Mouse (Mus musculus) forebrain, embryonic 14.5 days (tissue): ENCODE measurements at regions not wholly inside any gene's neighbourhood (a gene's known extent, or its start where the extent isn't known, plus 50 kb on each side); places are given as distances from the start of the nearest gene placed in this dataset.

ENCODE experiments used
- ATAC-seq: fragments of 200-750 bp; cut with Nextera tagmentation; 2 replicates; pipeline ENCODE4 v1.8.0; 2017; ENCODE audit warnings: mild to moderate bottlenecking, moderate library complexity
- DNase-seq: peaks from one replicate; pipeline ENCODE4 v3.0.0-alpha.2; 2015; ENCODE audit warnings: low spot score
- H3K27ac ChIP-seq: fragments of 300-500 bp; sonication (generic); 2 replicates; pipeline ENCODE4 v1.5.1; 2014; ENCODE audit warnings: low read depth, mild to moderate bottlenecking, control low read depth, low read length, moderate library complexity
- H3K27me3 ChIP-seq: fragments of 300-500 bp; sonication (generic); replicated peaks from 2 replicates; pipeline ENCODE4 v1.6.1; 2014; ENCODE audit warnings: low read length, control low read depth, mixed read lengths; ENCODE audit not compliant: control insufficient read depth, insufficient read depth
- H3K36me3 ChIP-seq: fragments of 300-500 bp; sonication (generic); 2 replicates; pipeline ENCODE4 v1.6.1; 2014; ENCODE audit warnings: low read length, control low read depth; ENCODE audit not compliant: control insufficient read depth, insufficient read depth
- H3K4me1 ChIP-seq: fragments of 300-500 bp; sonication (generic); 2 replicates; pipeline ENCODE4 v1.6.1; 2014; ENCODE audit warnings: antibody characterized with exemption, low read length, control low read depth; ENCODE audit not compliant: control insufficient read depth, insufficient read depth
- H3K4me2 ChIP-seq: fragments of 300-500 bp; sonication (generic); 2 replicates; pipeline ENCODE4 v1.6.1; 2014; ENCODE audit warnings: mild to moderate bottlenecking, control low read depth, low read length
- H3K4me3 ChIP-seq: fragments of 300-500 bp; sonication (generic); 2 replicates; pipeline ENCODE4 v1.5.1; 2014; ENCODE audit warnings: low read depth, low read length, control low read depth
- H3K9ac ChIP-seq: fragments of 300-500 bp; sonication (generic); 2 replicates; pipeline ENCODE4 v1.6.1; 2014; ENCODE audit warnings: mild to moderate bottlenecking, low read length, control low read depth, moderate library complexity
- H3K9me3 ChIP-seq: fragments of 300-500 bp; sonication (generic); replicated peaks from 2 replicates; pipeline ENCODE4 v1.6.1; 2016; ENCODE audit warnings: low read length, control low read depth, mixed read lengths; ENCODE audit not compliant: control insufficient read depth
- WGBS: fragments of 180-500 bp; shearing (Covaris S2); extraction: QIAGEN DNeasy Blood & Tissue Kit; methylation state at CpG from one replicate; pipeline ENCODE4 v1.1.7; 2014; 5-methylcytosine and 5-hydroxymethylcytosine counted together

- Histone ChIP-seq H3K4me1 (no peaks in the 10 kb centered on the region), H3K27me3 (no peaks in the 10 kb centered on the region), H3K4me3 (no peak overlapping the region), H3K4me2 (no peak overlapping the region), H3K9me3 (no peaks in the 10 kb centered on the region), H3K9ac (no peak overlapping the region), H3K36me3 (no peaks in the 10 kb centered on the region), H3K27ac (no peak overlapping the region)
- DNase-seq (no peak), ATAC-seq (no peak)
- 83% methylated on average over 4 of the region's 4 CpGs for WGBS
Observed at GRCm38 (mm10) chr16:15473875-15474274, 156.6 kb downstream of the Gm21897 start.

GRCm38 (mm10) chr16:15478876-15479275 lies 161.6 kb downstream of the Gm21897 start:
- Histone ChIP-seq H3K27ac (no peak overlapping the region), H3K27me3 (no peaks in the 10 kb centered on the region), H3K4me2 (no peak overlapping the region), H3K36me3 (no peaks in the 10 kb centered on the region), H3K4me3 (no peak overlapping the region), H3K9ac (no peak overlapping the region), H3K4me1 (no peaks in the 10 kb centered on the region), H3K9me3 (no peaks in the 10 kb centered on the region)
- DNase-seq (no peak), ATAC-seq (no peak)
- 71% methylated on average over 1 of the region's 1 CpGs for WGBS

GRCm38 (mm10) chr16:15491328-15491999 lies 174.2 kb downstream of the Gm21897 start:
- Histone ChIP-seq H3K4me3 (no peak overlapping the region), H3K27ac (no peak overlapping the region), H3K9me3 (no peaks in the 10 kb centered on the region), H3K4me1 (no peaks in the 10 kb centered on the region), H3K4me2 (no peak overlapping the region), H3K36me3 (no peaks in the 10 kb centered on the region), H3K9ac (no peak overlapping the region), H3K27me3 (no peaks in the 10 kb centered on the region)
- DNase-seq (no peak), ATAC-seq (no peak)
- WGBS = 93% methylated on average over 3 of the region's 3 CpGs

DNA sequence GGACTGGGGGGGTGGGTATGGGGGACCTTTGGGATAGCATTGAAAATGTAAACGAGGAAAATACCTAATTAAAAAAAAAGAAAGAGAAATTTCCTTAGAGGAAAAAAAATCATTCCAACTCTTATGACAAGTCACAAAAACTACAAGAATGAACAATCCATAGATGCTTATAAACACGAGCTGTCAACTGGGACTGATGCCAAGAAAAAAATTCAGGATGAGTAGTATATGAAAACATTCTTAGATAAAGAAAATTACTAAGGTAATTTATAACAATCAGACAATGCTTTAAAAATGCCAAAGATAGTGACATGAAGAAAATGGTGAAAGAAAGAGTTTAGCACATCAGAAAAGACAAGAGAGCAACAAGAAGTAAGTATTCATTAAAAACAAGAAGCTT lies 176.0 kb downstream of the Gm21897 start:
- Histone ChIP-seq H3K4me1 (no peaks in the 10 kb centered on the region), H3K4me3 (no peak overlapping the region), H3K36me3 (no peaks in the 10 kb centered on the region), H3K27ac (no peak overlapping the region), H3K4me2 (no peak overlapping the region), H3K27me3 (no peaks in the 10 kb centered on the region), H3K9me3 (no peaks in the 10 kb centered on the region), H3K9ac (no peak overlapping the region)
- DNase-seq (no peak), ATAC-seq (no peak)
- 76% methylated on average over 2 of the region's 2 CpGs for WGBS
